ENCODE assay signal across 9 mouse cellular contexts in the genomic region with DNA sequence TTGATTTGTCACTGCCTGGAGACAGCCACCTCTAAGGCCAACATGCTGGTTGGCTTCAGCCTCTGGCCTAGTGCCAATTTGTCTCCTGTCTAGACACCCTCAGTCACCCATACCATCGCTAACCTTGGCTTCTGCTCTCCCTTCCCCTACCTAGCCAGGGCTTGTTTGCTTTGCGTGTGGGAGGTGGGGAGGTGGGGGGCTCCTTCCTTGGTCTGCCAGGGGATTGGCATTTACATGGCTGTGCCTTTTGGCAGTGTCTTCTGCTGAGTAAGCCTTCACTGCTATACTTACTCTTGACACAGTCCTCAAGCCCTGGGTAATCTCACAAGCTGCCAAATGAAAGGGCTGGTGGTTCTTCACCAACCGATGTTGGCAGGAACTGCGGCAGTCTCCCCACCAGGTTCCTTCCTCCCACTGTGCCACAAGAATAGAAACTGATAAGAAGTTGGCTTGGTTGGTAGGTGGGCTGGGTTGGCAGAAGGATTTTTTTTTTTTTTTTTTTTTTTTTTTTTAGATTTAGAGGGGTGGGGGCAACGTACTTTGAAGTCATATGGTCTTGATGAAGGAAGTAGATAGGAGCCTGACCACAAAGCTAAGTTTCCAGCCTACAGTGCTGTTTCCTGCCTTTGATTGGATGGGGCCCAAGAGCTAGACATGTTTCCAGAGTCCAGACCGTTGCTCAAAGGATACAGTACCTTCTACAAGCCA. TPM values are rescaled to one million over a fixed set of nuclear protein-coding genes. Genes with fewer than 3 reads are reported as not detected.
A peak's percentile ranks its signal among the peaks of the same experiment; 100 is the strongest.
DNase-seq lines count a peak whose midpoint lies in the region; ATAC-seq and TF ChIP-seq lines count a peak whose summit lies in the region.
"Had no signal": no experiment of that assay in that cellular context is flagged by ENCODE, and none has a peak within 500 bp of the region (broad histone marks: within the 10 kb centered on the region; RNA-seq: fewer than 3 reads in every experiment).

No protein-coding gene starts in this region.

- peak overlapping the region; percentile 18 for H3K4me3 ChIP-seq in gastrocnemius, adult 2 months
- no peak overlapping the region for H3K4me3 ChIP-seq in embryonic fibroblast, embryonic 13.5 days (ENCODE audit: insufficient read depth, low read length)
- H3K4me3 ChIP-seq in myocyte: no peak overlapping the region
- no peak overlapping the region for H3K4me3 ChIP-seq in midbrain, embryonic 14.5 days (replicated peaks; ENCODE audit: low read depth, low read length)

- WGBS in midbrain, embryonic 14.5 days: 89% methylated on average over 6 of the region's 6 CpGs

- no peak overlapping the region for H3ac ChIP-seq in myocyte (ENCODE audit: control insufficient read depth, insufficient read length)

- peak overlapping the region; percentile 4 for H3K4me2 ChIP-seq in myocyte (ENCODE audit: low read depth)
- no peak overlapping the region for H3K4me2 ChIP-seq in midbrain, embryonic 14.5 days (ENCODE audit: low read length)

- no peak for TF ChIP-seq CTCF in gastrocnemius, adult 2 months (IDR thresholded peaks at IDR 0.05)
- TF ChIP-seq CTCF in embryonic fibroblast, embryonic 13.5 days (IDR thresholded peaks at IDR 0.05; ENCODE audit: borderline replicate concordance, insufficient read depth, low read length): no peak

- DNase-seq in gastrocnemius, adult 2 months: peak; percentile 70
- DNase-seq in gastrocnemius, postnatal 10 days: no peak
- peak; percentile 80 for DNase-seq in adipocyte (ENCODE audit: low spot score)
- peak; percentile 52 to 73 for DNase-seq in heart, postnatal 36 days
- DNase-seq in left cerebral cortex, postnatal 10 days (ENCODE audit: extremely low spot score in 1 of 2, low spot score in 2 of 2): peak; percentile 64 to 68
- no peak for DNase-seq in midbrain, embryonic 14.5 days

- peaks cover 50% of the 10 kb centered on the region for H3K79me2 ChIP-seq in myocyte (ENCODE audit: control insufficient read depth, insufficient read depth)

- intact Hi-C loops in gastrocnemius, adult 2 months (cut with DNase I): no loop called here
- intact Hi-C loops in heart, postnatal 36 days (cut with DNase I): no loop called here
- intact Hi-C loops in left cerebral cortex, postnatal 10 days (cut with DNase I): no loop called here

- ATAC-seq in midbrain, embryonic 14.5 days (ENCODE audit: low FRiP score, low TSS enrichment): no peak

- no peak for TF ChIP-seq POLR2A in embryonic fibroblast, embryonic 13.5 days (IDR thresholded peaks at IDR 0.05; ENCODE audit: low read depth, low read length)
- TF ChIP-seq POLR2A in myocyte (IDR thresholded peaks at IDR 0.05; ENCODE audit: insufficient read length, low read depth): no peak

- H3K9ac ChIP-seq in midbrain, embryonic 14.5 days (replicated peaks; ENCODE audit: low read length): no peak overlapping the region
- H3K9ac ChIP-seq: liver, embryonic 14.5 days had no signal

- H3K9me3 ChIP-seq in midbrain, embryonic 14.5 days (ENCODE audit: control insufficient read depth, low read length): no peaks in the 10 kb centered on the region

- peaks cover 15% of the 10 kb centered on the region for H3K4me1 ChIP-seq in embryonic fibroblast, embryonic 13.5 days (ENCODE audit: control insufficient read depth, insufficient read depth, low read length)
- H3K4me1 ChIP-seq in midbrain, embryonic 14.5 days (ENCODE audit: control insufficient read depth, insufficient read depth, low read length): no peaks in the 10 kb centered on the region

- peak overlapping the region; percentile 90 for H3K27ac ChIP-seq in gastrocnemius, adult 2 months
- peak overlapping the region; percentile 60 for H3K27ac ChIP-seq in embryonic fibroblast, embryonic 13.5 days (ENCODE audit: insufficient read depth, low read length)
- H3K27ac ChIP-seq in midbrain, embryonic 14.5 days (replicated peaks; ENCODE audit: low read depth, low read length): no peak overlapping the region
- H3K27ac ChIP-seq: liver, embryonic 14.5 days had no signal

- H3K27me3 ChIP-seq in myocyte (ENCODE audit: control insufficient read depth, insufficient read depth, insufficient read length): no peaks in the 10 kb centered on the region
- no peaks in the 10 kb centered on the region for H3K27me3 ChIP-seq in midbrain, embryonic 14.5 days (ENCODE audit: control insufficient read depth, insufficient read depth, low read length)

- no peaks in the 10 kb centered on the region for H3K36me3 ChIP-seq in myocyte (ENCODE audit: control insufficient read depth, insufficient read depth)
- no peaks in the 10 kb centered on the region for H3K36me3 ChIP-seq in midbrain, embryonic 14.5 days (ENCODE audit: control insufficient read depth, insufficient read depth, low read length)

TF ChIP-seq in myocyte, 11 proteins besides CTCF, POLR2A, EP300 and RAD21:
- TF ChIP-seq CEBPB (IDR thresholded peaks at IDR 0.05; ENCODE audit: insufficient read depth, poor library complexity, severe bottlenecking) (no peak), REST (IDR thresholded peaks at IDR 0.05; ENCODE audit: insufficient read depth, insufficient read length) (no peak), TCF3 (IDR thresholded peaks at IDR 0.05; ENCODE audit: insufficient read length, low read depth) (no peak), TCF12 (IDR thresholded peaks at IDR 0.05; ENCODE audit: insufficient read depth, poor library complexity, severe bottlenecking) (no peak), POLR2AphosphoS2 (IDR thresholded peaks at IDR 0.05; ENCODE audit: insufficient read length, low read depth) (no peak)

RNA-seq across cellular contexts. Expression of a gene that starts 19.3 kb away (rescaled TPM):
- total RNA-seq in gastrocnemius, adult 2 months (2021): 10 to 100 TPM; 46.4 to 51.0 TPM
- 10 to 100 TPM; 36.1 to 43.2 TPM for total RNA-seq in gastrocnemius, postnatal 10 days (2021)
- 55.7 and 63.3 TPM in 2 replicates for polyA plus RNA-seq in embryonic fibroblast, embryonic 13.5 days (2011; ENCODE audit: insufficient read length, low read depth, missing spikeins)
- 10 to 100 TPM; 27.5 to 28.3 TPM for total RNA-seq in heart, postnatal 36 days (2021)
- 10 to 100 TPM; 85.5 to 86.1 TPM for total RNA-seq in left cerebral cortex, postnatal 10 days (2021)
- 39.7 TPM for polyA plus RNA-seq in myocyte (2012; fragmentation: generic; extraction: Trizol)
- polyA plus RNA-seq in midbrain, embryonic 14.5 days (2014; fragmentation: Nextera tagmentation; extraction: Ambion mirVana): 16.5 and 18.0 TPM in 2 replicates

RNA-seq across cellular contexts. Expression of a gene that starts 36.7 kb away (rescaled TPM):
- total RNA-seq in gastrocnemius, adult 2 months (2021): 1 to 10 TPM; 4.4 TPM
- 1 to 10 TPM; 4.1 to 5.0 TPM for total RNA-seq in gastrocnemius, postnatal 10 days (2021)
- polyA plus RNA-seq in embryonic fibroblast, embryonic 13.5 days (2011; ENCODE audit: insufficient read length, low read depth, missing spikeins): 7.0 and 8.4 TPM in 2 replicates
- total RNA-seq in heart, postnatal 36 days (2021): 1 to 10 TPM; 4.1 to 4.7 TPM
- 10 to 100 TPM; 11.5 to 12.0 TPM for total RNA-seq in left cerebral cortex, postnatal 10 days (2021)
- 7.2 TPM for polyA plus RNA-seq in myocyte (2012; fragmentation: generic; extraction: Trizol)
- 4.9 and 6.4 TPM in 2 replicates for polyA plus RNA-seq in midbrain, embryonic 14.5 days (2014; fragmentation: Nextera tagmentation; extraction: Ambion mirVana)

RNA-seq across cellular contexts. Expression of a gene that starts 58.6 kb away (rescaled TPM):
- total RNA-seq in gastrocnemius, adult 2 months (2021): 10 to 100 TPM; 29.4 to 30.2 TPM
- 10 to 100 TPM; 35.8 to 43.5 TPM for total RNA-seq in gastrocnemius, postnatal 10 days (2021)
- 46.0 and 46.8 TPM in 2 replicates for polyA plus RNA-seq in embryonic fibroblast, embryonic 13.5 days (2011; ENCODE audit: insufficient read length, low read depth, missing spikeins)
- total RNA-seq in heart, postnatal 36 days (2021): 10 to 100 TPM; 34.2 to 35.4 TPM
- 10 to 100 TPM; 30.9 to 34.4 TPM for total RNA-seq in left cerebral cortex, postnatal 10 days (2021)
- polyA plus RNA-seq in myocyte (2012; fragmentation: generic; extraction: Trizol): 32.5 TPM
- polyA plus RNA-seq in midbrain, embryonic 14.5 days (2014; fragmentation: Nextera tagmentation; extraction: Ambion mirVana): 11.5 and 15.7 TPM in 2 replicates

Comparison
In these comparisons a context has a peak if more than half of its experiments do, and no peak if none do; other contexts are left out.
1. DNase-seq: peak in gastrocnemius, adult 2 months (single experiment), adipocyte (single experiment), heart, postnatal 36 days (2 of 2) and left cerebral cortex, postnatal 10 days (2 of 2); none in gastrocnemius, postnatal 10 days (single experiment) and midbrain, embryonic 14.5 days (single experiment).